Mouse (Mus musculus) stomach, postnatal 0 days (tissue): ENCODE measurements around the gene Olfr420.

Source experiments
- CTCF ChIP-seq: IDR thresholded peaks from 2 replicates; pipeline ENCODE4 v1.5.1; 2016; ENCODE audit warnings: antibody characterized with exemption, low read depth, mild to moderate bottlenecking, moderate library complexity
- EP300 ChIP-seq: optimal IDR thresholded peaks from 2 replicates; pipeline ENCODE3; 2016; ENCODE audit warnings: antibody characterized with exemption

- no peak for TF ChIP-seq CTCF
- TF ChIP-seq EP300: no peak
Measured at GRCm38 (mm10) chr1:174146696-174147095, 8.7 kb upstream of the Olfr420 start.
